Comparison of ENCODE assay signal across 27 mouse cellular contexts in the genomic region with DNA sequence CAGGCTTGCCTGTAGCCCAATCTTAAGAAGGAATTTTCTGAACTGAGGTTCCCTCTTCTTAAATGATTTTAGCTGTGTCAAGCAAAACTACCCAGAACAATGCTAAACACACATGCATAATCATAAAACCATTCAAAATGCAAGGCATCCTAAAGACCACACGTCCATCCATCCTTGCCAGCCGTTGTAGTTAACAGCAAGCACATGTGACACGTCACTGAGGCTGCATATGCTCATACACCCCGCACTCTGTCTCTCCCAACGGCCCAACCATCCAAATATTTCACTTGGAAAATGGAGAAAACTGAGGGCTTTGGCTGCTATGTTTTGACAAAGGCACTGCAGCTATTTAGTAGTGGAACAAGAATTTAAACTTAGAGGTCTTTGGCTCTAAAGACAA.
"Had no signal": no experiment of that assay in that cellular context is flagged by ENCODE, and none has a peak within 500 bp of the region (broad histone marks: within the 10 kb centered on the region; RNA-seq: fewer than 3 reads in every experiment).

No protein-coding gene starts in this region.

- DNase-seq: gastrocnemius, postnatal 14 days; gastrocnemius, postnatal 36 days; heart, adult 18-20 months; heart, postnatal 14 days; heart, postnatal 36 days; kidney, adult 11 months; kidney, adult 2 months; kidney, adult 9 months; kidney, postnatal 14 days; kidney, postnatal 36 days; liver; liver, embryonic 13.5 days had no signal

- ATAC-seq: hindbrain, postnatal 0 days; intestine, embryonic 16.5 days had no signal

- H3K27me3 ChIP-seq: heart, embryonic 13.5 days; heart, embryonic 15.5 days; hindbrain, embryonic 13.5 days; hindbrain, embryonic 15.5 days; kidney, embryonic 15.5 days; limb, embryonic 12.5 days had no signal

- H3K9ac ChIP-seq: heart, embryonic 13.5 days; heart, embryonic 15.5 days; hindbrain, embryonic 13.5 days; hindbrain, embryonic 15.5 days; kidney, embryonic 15.5 days; limb, embryonic 12.5 days; liver, embryonic 13.5 days; liver, embryonic 15.5 days had no signal

- H3K9me3 ChIP-seq: heart, embryonic 13.5 days; heart, embryonic 15.5 days; hindbrain, embryonic 13.5 days; hindbrain, embryonic 15.5 days; kidney, embryonic 15.5 days; limb, embryonic 10.5 days; limb, embryonic 12.5 days; liver, embryonic 13.5 days; liver, embryonic 15.5 days had no signal

- H3K27ac ChIP-seq: heart, embryonic 13.5 days; heart, embryonic 15.5 days; hindbrain, embryonic 13.5 days; hindbrain, embryonic 15.5 days; hindbrain, postnatal 0 days; kidney, embryonic 15.5 days; kidney, postnatal 0 days; layer of hippocampus, adult 2 months; left cerebral cortex, adult 2 months; limb, embryonic 10.5 days; limb, embryonic 12.5 days; liver, embryonic 13.5 days; liver, embryonic 15.5 days had no signal

- H3K4me1 ChIP-seq: heart, embryonic 13.5 days; heart, embryonic 15.5 days; hindbrain, embryonic 15.5 days; kidney, embryonic 15.5 days; limb, embryonic 10.5 days; limb, embryonic 12.5 days had no signal

- H3K4me2 ChIP-seq: heart, embryonic 11.5 days; heart, embryonic 13.5 days; heart, embryonic 15.5 days; hindbrain, embryonic 13.5 days; hindbrain, embryonic 15.5 days; kidney, embryonic 15.5 days; limb, embryonic 12.5 days; liver, embryonic 11.5 days; liver, embryonic 13.5 days; liver, embryonic 15.5 days had no signal

- H3K4me3 ChIP-seq: heart, embryonic 13.5 days; heart, embryonic 15.5 days; hindbrain, embryonic 13.5 days; hindbrain, embryonic 15.5 days; kidney, embryonic 15.5 days; layer of hippocampus, adult 2 months; left cerebral cortex, adult 2 months; limb, embryonic 10.5 days; limb, embryonic 12.5 days; liver, embryonic 13.5 days; liver, embryonic 15.5 days had no signal

- H3K36me3 ChIP-seq: heart, embryonic 13.5 days; heart, embryonic 15.5 days; hindbrain, embryonic 13.5 days; hindbrain, embryonic 15.5 days; kidney, embryonic 15.5 days; limb, embryonic 10.5 days; limb, embryonic 12.5 days; liver, embryonic 13.5 days; liver, embryonic 15.5 days had no signal
